Mouse (Mus musculus) urinary bladder, postnatal 10 days (tissue): ENCODE data around the gene Rpp25.

Source experiments
- DNase-seq: peaks from one replicate; pipeline ENCODE4 v3.0.0; 2022; ENCODE audit warnings: low spot score

The Rpp25 gene

GRCm38 (mm10) chr9:57503622-57504380 is at the start of gene Rpp25:
Gene Rpp25, plus strand, starts transcription at chr9:57504026.
- DNase-seq: no peak

GRCm38 (mm10) chr9:57459707-57460106 is 44.1 kb upstream of the Rpp25 start:
- no peak for DNase-seq

GRCm38 (mm10) chr9:57462866-57463265 is 41.0 kb upstream of the Rpp25 start:
- DNase-seq: no peak

GRCm38 (mm10) chr9:57466101-57466500 is 37.7 kb upstream of the Rpp25 start:
- DNase-seq: no peak

GRCm38 (mm10) chr9:57467271-57467771 is 36.5 kb upstream of the Rpp25 start:
- DNase-seq: no peak

GRCm38 (mm10) chr9:57467896-57468549 is 35.8 kb upstream of the Rpp25 start, which contains the start of gene Scamp5:
Gene Scamp5, minus strand, starts transcription at chr9:57468060.
- DNase-seq: peak; percentile 68

GRCm38 (mm10) chr9:57468914-57469313 is 34.9 kb upstream of the Rpp25 start:
- DNase-seq: no peak

- DNase-seq: peak; percentile 45
Measured at GRCm38 (mm10) chr9:57485774-57486173, 18.1 kb upstream of the Rpp25 start.

GRCm38 (mm10) chr9:57487807-57488206 is 16.0 kb upstream of the Rpp25 start:
- DNase-seq: no peak

GRCm38 (mm10) chr9:57493532-57493931 is 10.3 kb upstream of the Rpp25 start:
- no peak for DNase-seq

- no peak for DNase-seq
Measured at GRCm38 (mm10) chr9:57494970-57495369, 8.9 kb upstream of the Rpp25 start.

- DNase-seq: no peak
Measured at GRCm38 (mm10) chr9:57497236-57497635, 6.6 kb upstream of the Rpp25 start.

GRCm38 (mm10) chr9:57498536-57498935 is 5.3 kb upstream of the Rpp25 start:
- DNase-seq: no peak

- DNase-seq: no peak
Measured at GRCm38 (mm10) chr9:57501452-57501851, 2.4 kb upstream of the Rpp25 start.

GRCm38 (mm10) chr9:57501861-57502260 is 2.0 kb upstream of the Rpp25 start:
- no peak for DNase-seq

GRCm38 (mm10) chr9:57502911-57503621 is 760 bp upstream of the Rpp25 start:
- no peak for DNase-seq

- DNase-seq: no peak
Measured at GRCm38 (mm10) chr9:57504381-57504700, 515 bp downstream of the Rpp25 start.

- DNase-seq: no peak
Measured at GRCm38 (mm10) chr9:57504891-57505290, 1.1 kb downstream of the Rpp25 start.

- no peak for DNase-seq
Measured at GRCm38 (mm10) chr9:57505700-57506099, 1.9 kb downstream of the Rpp25 start.

- no peak for DNase-seq
Measured at GRCm38 (mm10) chr9:57510577-57510976, 6.8 kb downstream of the Rpp25 start.

- DNase-seq: no peak
Measured at GRCm38 (mm10) chr9:57517113-57517512, 13.3 kb downstream of the Rpp25 start.

- DNase-seq: no peak
Measured at GRCm38 (mm10) chr9:57520375-57521055, 16.7 kb downstream of the Rpp25 start.
